Comparison of ENCODE assay signal across 32 mouse cellular contexts in genomic region chrX:99842090-99842489, GRCm38 (mm10). TPM values are rescaled to one million over a fixed set of nuclear protein-coding genes. Genes with fewer than 3 reads are reported as not detected.
DNase-seq lines count a peak whose midpoint lies in the region; ATAC-seq and TF ChIP-seq lines count a peak whose summit lies in the region.
"Had no signal": no experiment of that assay in that cellular context is flagged by ENCODE, and none has a peak within 500 bp of the region (broad histone marks: within the 10 kb centered on the region; RNA-seq: fewer than 3 reads in every experiment).

No protein-coding gene starts in this region.

- no peak for DNase-seq in hindbrain, postnatal 0 days (ENCODE audit: low spot score)
- DNase-seq in midbrain, embryonic 11.5 days (ENCODE audit: low spot score, missing footprints): peak; percentile 81
- no peak for DNase-seq in midbrain, postnatal 0 days (ENCODE audit: low spot score)
- peak; percentile 11 for DNase-seq in MN1 (ENCODE audit: low spot score)
- peak; percentile 21 for DNase-seq in brain, adult 2 months (ENCODE audit: low read depth, low spot score)
- DNase-seq: adrenal gland, adult 8-10 months; cerebellum, adult 8-10 months; cerebellum, postnatal 36 days; gastrocnemius, postnatal 10 days; heart, adult 11 months; kidney, adult 2 months; kidney, postnatal 14 days; left cerebral cortex, postnatal 4 days; liver; lung, postnatal 36 days; right cerebral cortex, postnatal 14 days; thymus, adult 2 months; thymus, postnatal 4 days had no signal

- no peak overlapping the region for H3K9ac ChIP-seq in hindbrain, embryonic 12.5 days
- no peak overlapping the region for H3K9ac ChIP-seq in hindbrain, postnatal 0 days (replicated peaks; ENCODE audit: low read length)
- no peak overlapping the region for H3K9ac ChIP-seq in midbrain, embryonic 11.5 days (ENCODE audit: low read length)
- H3K9ac ChIP-seq in midbrain, postnatal 0 days (replicated peaks; ENCODE audit: low read length, poor library complexity, severe bottlenecking): no peak overlapping the region
- H3K9ac ChIP-seq: embryonic facial prominence, embryonic 15.5 days; liver, embryonic 15.5 days; lung, embryonic 15.5 days had no signal

- ATAC-seq in hindbrain, embryonic 12.5 days (ENCODE audit: low FRiP score): peak; percentile 35; the same call in 1 of the 2 replicates
- ATAC-seq in hindbrain, postnatal 0 days: no peak
- ATAC-seq in midbrain, embryonic 11.5 days (ENCODE audit: low FRiP score): peak; percentile 59
- no peak for ATAC-seq in midbrain, postnatal 0 days (ENCODE audit: low FRiP score)
- ATAC-seq in monocyte, adult 5-6 weeks (replicated peaks; ENCODE audit: insufficient number of reproducible peaks, low FRiP score, low TSS enrichment, poor library complexity, severe bottlenecking): no peak
- ATAC-seq: activated CD4-positive, CD25-positive, alpha-beta regulatory T cell, adult 4 months had no signal

- no peak for TF ChIP-seq CTCF in hindbrain, postnatal 0 days (IDR thresholded peaks at IDR 0.05; ENCODE audit: low read depth)
- no peak for TF ChIP-seq CTCF in midbrain, postnatal 0 days (IDR thresholded peaks at IDR 0.05)

- no peaks in the 10 kb centered on the region for H3K9me3 ChIP-seq in hindbrain, embryonic 12.5 days (replicated peaks)
- H3K9me3 ChIP-seq in hindbrain, postnatal 0 days (ENCODE audit: low read length): no peaks in the 10 kb centered on the region
- H3K9me3 ChIP-seq in midbrain, embryonic 11.5 days (ENCODE audit: control insufficient read depth, low read length): no peaks in the 10 kb centered on the region
- H3K9me3 ChIP-seq in midbrain, postnatal 0 days (ENCODE audit: low read length): no peaks in the 10 kb centered on the region
- H3K9me3 ChIP-seq: embryonic facial prominence, embryonic 15.5 days; liver, embryonic 15.5 days; lung, embryonic 15.5 days had no signal

- no peak overlapping the region for H3K27ac ChIP-seq in hindbrain, embryonic 12.5 days
- H3K27ac ChIP-seq in hindbrain, postnatal 0 days: no peak overlapping the region
- no peak overlapping the region for H3K27ac ChIP-seq in midbrain, embryonic 11.5 days (ENCODE audit: low read depth, low read length)
- no peak overlapping the region for H3K27ac ChIP-seq in midbrain, postnatal 0 days (ENCODE audit: low read depth, low read length)
- H3K27ac ChIP-seq: embryonic facial prominence, embryonic 15.5 days; liver, embryonic 15.5 days; lung, embryonic 15.5 days; stomach, postnatal 0 days had no signal

- no peaks in the 10 kb centered on the region for H3K36me3 ChIP-seq in hindbrain, embryonic 12.5 days
- H3K36me3 ChIP-seq in hindbrain, postnatal 0 days (ENCODE audit: insufficient read depth, low read length): no peaks in the 10 kb centered on the region
- no peaks in the 10 kb centered on the region for H3K36me3 ChIP-seq in midbrain, embryonic 11.5 days (ENCODE audit: control insufficient read depth, insufficient read depth, low read length)
- no peaks in the 10 kb centered on the region for H3K36me3 ChIP-seq in midbrain, postnatal 0 days (ENCODE audit: insufficient read depth, low read length)
- H3K36me3 ChIP-seq: embryonic facial prominence, embryonic 15.5 days; liver, embryonic 15.5 days; lung, embryonic 15.5 days had no signal

- no peak overlapping the region for H3K4me3 ChIP-seq in hindbrain, embryonic 12.5 days
- no peak overlapping the region for H3K4me3 ChIP-seq in hindbrain, postnatal 0 days (ENCODE audit: low read length)
- H3K4me3 ChIP-seq in midbrain, embryonic 11.5 days (ENCODE audit: low read depth, low read length): no peak overlapping the region
- no peak overlapping the region for H3K4me3 ChIP-seq in midbrain, postnatal 0 days (ENCODE audit: low read depth, low read length)
- H3K4me3 ChIP-seq: embryonic facial prominence, embryonic 15.5 days; liver, embryonic 15.5 days; lung, embryonic 15.5 days had no signal

- peaks cover 3% of the 10 kb centered on the region; the same call in 1 of the 2 replicates for H3K4me1 ChIP-seq in hindbrain, embryonic 12.5 days
- H3K4me1 ChIP-seq in hindbrain, postnatal 0 days (ENCODE audit: insufficient read depth, low read length): no peaks in the 10 kb centered on the region
- H3K4me1 ChIP-seq in midbrain, embryonic 11.5 days (ENCODE audit: control insufficient read depth, insufficient read depth, low read length): no peaks in the 10 kb centered on the region
- no peaks in the 10 kb centered on the region for H3K4me1 ChIP-seq in midbrain, postnatal 0 days (ENCODE audit: insufficient read depth, low read length)
- H3K4me1 ChIP-seq: embryonic facial prominence, embryonic 15.5 days; liver, embryonic 15.5 days; lung, embryonic 15.5 days had no signal

- H3K4me2 ChIP-seq in hindbrain, embryonic 12.5 days (replicated peaks): no peak overlapping the region
- no peak overlapping the region for H3K4me2 ChIP-seq in hindbrain, postnatal 0 days (ENCODE audit: low read depth, low read length)
- no peak overlapping the region for H3K4me2 ChIP-seq in midbrain, embryonic 11.5 days
- no peak overlapping the region for H3K4me2 ChIP-seq in midbrain, postnatal 0 days (ENCODE audit: low read depth, low read length, poor library complexity, severe bottlenecking)
- H3K4me2 ChIP-seq: embryonic facial prominence, embryonic 15.5 days; heart, embryonic 11.5 days; liver, embryonic 15.5 days; lung, embryonic 15.5 days had no signal

- H3K27me3 ChIP-seq in hindbrain, embryonic 12.5 days: peaks cover 21% of the 10 kb centered on the region
- no peaks in the 10 kb centered on the region for H3K27me3 ChIP-seq in hindbrain, postnatal 0 days (ENCODE audit: insufficient read depth, low read length)
- peaks cover 11% of the 10 kb centered on the region for H3K27me3 ChIP-seq in midbrain, embryonic 11.5 days (ENCODE audit: control insufficient read depth, insufficient read depth, low read length)
- H3K27me3 ChIP-seq in midbrain, postnatal 0 days (ENCODE audit: insufficient read depth, low read length): no peaks in the 10 kb centered on the region
- H3K27me3 ChIP-seq: lung, embryonic 15.5 days had no signal

- WGBS in hindbrain, embryonic 12.5 days: 16% methylated on average over 2 of the region's 2 CpGs
- WGBS in hindbrain, postnatal 0 days: 27% methylated on average over 2 of the region's 2 CpGs
- 6% methylated on average over 2 of the region's 2 CpGs for WGBS in midbrain, embryonic 11.5 days
- WGBS in midbrain, postnatal 0 days: 11% methylated on average over 2 of the region's 2 CpGs

RNA-seq across cellular contexts. Expression of gene Tmem28, which starts 21.3 kb away (rescaled TPM):
- polyA plus RNA-seq in hindbrain, embryonic 12.5 days (2016; fragmentation: Nextera tagmentation; extraction: Ambion mirVana): 0.65 and 1.0 TPM in 2 replicates
- total RNA-seq in hindbrain, postnatal 0 days (2014; rRNA removed): 10.4 and 12.4 TPM in 2 replicates
- polyA plus RNA-seq in hindbrain, postnatal 0 days (2015; fragmentation: Nextera tagmentation; extraction: Ambion mirVana): 1.1 and 1.2 TPM in 2 replicates
- polyA plus RNA-seq in midbrain, embryonic 11.5 days (2014; fragmentation: Nextera tagmentation; extraction: Ambion mirVana): 0.87 and 0.90 TPM in 2 replicates
- total RNA-seq in midbrain, postnatal 0 days (2014; rRNA removed): 8.0 and 10.6 TPM in 2 replicates
- polyA plus RNA-seq in midbrain, postnatal 0 days (2015; fragmentation: Nextera tagmentation; extraction: Ambion mirVana): 1.1 and 1.2 TPM in 2 replicates
- total RNA-seq in monocyte, adult 5-6 weeks (2017): not detected in 3 replicates
- total RNA-seq: hematopoietic stem cell, adult 5-6 weeks; megakaryocyte-erythroid progenitor cell, adult 5-6 weeks; MEL; neutrophil, adult 5-6 weeks had no signal
- polyA plus RNA-seq: activated CD4-positive, CD25-positive, alpha-beta regulatory T cell, adult 4 months; C2C12; heart, postnatal 0 days; liver, embryonic 15.5 days; lung, embryonic 15.5 days had no signal

Comparison
In these comparisons a context has a peak if more than half of its experiments do, and no peak if none do; other contexts are left out.
1. ATAC-seq: peak in hindbrain, embryonic 12.5 days (single experiment) and midbrain, embryonic 11.5 days (single experiment); none in hindbrain, postnatal 0 days (single experiment), midbrain, postnatal 0 days (single experiment) and monocyte, adult 5-6 weeks (single experiment).
2. DNase-seq: peak in midbrain, embryonic 11.5 days (single experiment), MN1 (single experiment) and brain, adult 2 months (single experiment); none in hindbrain, postnatal 0 days (single experiment) and midbrain, postnatal 0 days (single experiment).